Mouse (Mus musculus) CH12.LX (cell line): ENCODE results near the gene H2-Eb2. TPM values are rescaled to one million over a fixed set of nuclear protein-coding genes. Genes with fewer than 3 reads are reported as not detected.

ENCODE experiments used
- DNase-seq: peaks from one replicate; pipeline ENCODE4 v3.0.0-alpha.2; 2013; ENCODE audit errors: extremely low read depth
- H3K27ac ChIP-seq: 2 replicates; pipeline ENCODE4 v1.5.1; 2012; ENCODE audit warnings: low read depth, mild to moderate bottlenecking, control low read depth, moderate library complexity; ENCODE audit not compliant: insufficient read depth
- H3K27me3 ChIP-seq: replicated peaks from 2 replicates; pipeline ENCODE3; 2012; ENCODE audit warnings: inconsistent platforms
- H3K36me3 ChIP-seq, 2 experiments: replicated peaks in 1 of 2; 2 replicates each; pipeline versions ENCODE3 to v1.6.1; 2012; ENCODE audit warnings: inconsistent platforms in 1 of 2, low read length in 1 of 2, mild to moderate bottlenecking in 1 of 2, mixed read lengths in 1 of 2, moderate library complexity in 1 of 2; ENCODE audit not compliant: control insufficient read depth in 1 of 2, insufficient read depth in 1 of 2
- H3K4me1 ChIP-seq, 2 experiments: 2 replicates each; pipeline ENCODE4 v1.6.1; 2012; ENCODE audit warnings: inconsistent platforms in 1 of 2, moderate library complexity in 1 of 2; ENCODE audit not compliant: insufficient read depth in 2 of 2, control insufficient read depth in 1 of 2
- H3K4me2 ChIP-seq: 2 replicates; pipeline ENCODE4 v1.6.1; 2012; ENCODE audit warnings: low read depth, mild to moderate bottlenecking, control low read depth; ENCODE audit not compliant: poor library complexity, insufficient read depth, severe bottlenecking
- H3K4me3 ChIP-seq, 3 experiments: fragments of 150-350 bp in 1 of 3; sonication (generic) in 1 of 3; replicated peaks in 1 of 3; 2 replicates each; pipeline versions ENCODE3 to v1.5.1; 2011 to 2012; ENCODE audit warnings: low read depth in 2 of 3, low read length in 2 of 3, mild to moderate bottlenecking in 2 of 3, moderate library complexity in 2 of 3, control low read depth in 1 of 3, improper control_type of control experiment in 1 of 3, inconsistent platforms in 1 of 3, mixed read lengths in 1 of 3; ENCODE audit not compliant: poor library complexity in 1 of 3
- H3K79me2 ChIP-seq: replicated peaks from 2 replicates; pipeline ENCODE4 v1.6.1; 2012; ENCODE audit warnings: mild to moderate bottlenecking, moderate library complexity; ENCODE audit not compliant: control insufficient read depth, poor library complexity, insufficient read depth, severe bottlenecking; ENCODE audit errors: extremely low read depth
- H3K9ac ChIP-seq: 2 replicates; pipeline ENCODE4 v1.6.1; 2012; ENCODE audit warnings: low read depth, mild to moderate bottlenecking, control low read depth, moderate library complexity; ENCODE audit not compliant: insufficient read depth
- H3K9me3 ChIP-seq: replicated peaks from 2 replicates; pipeline ENCODE3; 2012; ENCODE audit warnings: low read length, inconsistent platforms, mixed read lengths
- BHLHE40 ChIP-seq: IDR thresholded peaks from 2 replicates; pipeline ENCODE4 v1.6.1; 2011; ENCODE audit warnings: mild to moderate bottlenecking, low read depth, low read length, improper control_type of control experiment
- CHD1 ChIP-seq: IDR thresholded peaks from 2 replicates; pipeline ENCODE4 v1.6.1; 2012; ENCODE audit warnings: low read depth, low read length, improper control_type of control experiment, inconsistent platforms
- ELF1 ChIP-seq: IDR thresholded peaks from 2 replicates; pipeline ENCODE4 v1.6.1; 2014; ENCODE audit warnings: low read depth, mild to moderate bottlenecking, inconsistent platforms, low read length, improper control_type of control experiment
- ETS1 ChIP-seq: conservative IDR thresholded peaks from 2 replicates; pipeline ENCODE4 v1.6.1; 2012; ENCODE audit warnings: low read depth, mild to moderate bottlenecking, inconsistent platforms, low read length, improper control_type of control experiment, moderate library complexity
- HCFC1 ChIP-seq: IDR thresholded peaks from 2 replicates; pipeline ENCODE4 v1.6.1; 2012; ENCODE audit warnings: low read depth, mild to moderate bottlenecking, inconsistent platforms, low read length, improper control_type of control experiment
- IRF4 ChIP-seq: IDR thresholded peaks from 2 replicates; pipeline ENCODE4 v1.6.1; 2014; ENCODE audit warnings: low read depth, mild to moderate bottlenecking, inconsistent platforms, low read length, improper control_type of control experiment
- JUN ChIP-seq: IDR thresholded peaks from 2 replicates; pipeline ENCODE4 v1.6.1; 2011; ENCODE audit warnings: low read depth, mild to moderate bottlenecking, low read length, improper control_type of control experiment, moderate library complexity; ENCODE audit not compliant: insufficient read depth
- KAT2A ChIP-seq: IDR thresholded peaks from 2 replicates; pipeline ENCODE4 v1.6.1; 2012; ENCODE audit warnings: low read length, improper control_type of control experiment, inconsistent platforms; ENCODE audit not compliant: insufficient replicate concordance
- MAFK ChIP-seq: IDR thresholded peaks from 2 replicates; pipeline ENCODE4 v1.6.1; 2011; ENCODE audit warnings: low read length, improper control_type of control experiment; ENCODE audit not compliant: insufficient replicate concordance
- MXI1 ChIP-seq: IDR thresholded peaks from 2 replicates; pipeline ENCODE4 v1.6.1; 2011; ENCODE audit warnings: mild to moderate bottlenecking, low read depth, low read length, improper control_type of control experiment
- MYC ChIP-seq: IDR thresholded peaks from 2 replicates; pipeline ENCODE4 v1.6.1; 2011; ENCODE audit warnings: low read depth, mild to moderate bottlenecking, improper control_type of control experiment, low read length
- POLR2A ChIP-seq: IDR thresholded peaks from 2 replicates; pipeline ENCODE4 v1.6.1; 2011; ENCODE audit warnings: low read depth, mild to moderate bottlenecking, improper control_type of control experiment, low read length
- SIN3A ChIP-seq: IDR thresholded peaks from 2 replicates; pipeline ENCODE4 v1.6.1; 2012; ENCODE audit warnings: low read length, improper control_type of control experiment, inconsistent platforms
- USF2 ChIP-seq: conservative IDR thresholded peaks from 2 replicates; pipeline ENCODE4 v1.6.1; 2011; ENCODE audit warnings: low read depth, low read length, improper control_type of control experiment
- ZKSCAN1 ChIP-seq: IDR thresholded peaks from 2 replicates; pipeline ENCODE4 v1.6.1; 2012; ENCODE audit warnings: low read depth, inconsistent platforms, low read length, improper control_type of control experiment, borderline replicate concordance
- dilution Hi-C: fragments of 300-500 bp; cut with MboI; formaldehyde crosslinking; loops from 2 replicates; pipeline ENCODE4 v1.14.3; 2020; ENCODE audit warnings: low sequenced_read_pairs; ENCODE audit not compliant: extremely low pct_unique_long_range_greater_than_20kb, extremely low pct_ligation_motif_present
- in situ Hi-C: fragments of 300-500 bp; cut with MboI; formaldehyde crosslinking; loops from 3 replicates; pipeline ENCODE4 v1.14.3; 2019; ENCODE audit warnings: low sequenced_read_pairs, low pct_ligation_motif_present, low pct_unique_long_range_greater_than_20kb, mixed read lengths
- polyA plus RNA-seq: library from polyadenylated mRNA; unstranded; fragments of >175 nt; gene quantifications from 2 replicates; pipeline ENCODE4 v1.2.1, GENCODE M21; 2012; ENCODE audit warnings: low read depth; ENCODE audit not compliant: insufficient read length
- total RNA-seq, 2 experiments: library from RNA; depleted of rRNA; stranded (reverse); fragments of 300-350 nt in 1 of 2; fragments of >200 nt in 1 of 2; gene quantifications; 2 replicates each; pipeline ENCODE4 v1.2.3; 2012 to 2014

The H2-Eb2 gene
- total and polyA plus RNA-seq, 3 experiments: 5.8 to 11.4 (median 10.9) TPM

DNA sequence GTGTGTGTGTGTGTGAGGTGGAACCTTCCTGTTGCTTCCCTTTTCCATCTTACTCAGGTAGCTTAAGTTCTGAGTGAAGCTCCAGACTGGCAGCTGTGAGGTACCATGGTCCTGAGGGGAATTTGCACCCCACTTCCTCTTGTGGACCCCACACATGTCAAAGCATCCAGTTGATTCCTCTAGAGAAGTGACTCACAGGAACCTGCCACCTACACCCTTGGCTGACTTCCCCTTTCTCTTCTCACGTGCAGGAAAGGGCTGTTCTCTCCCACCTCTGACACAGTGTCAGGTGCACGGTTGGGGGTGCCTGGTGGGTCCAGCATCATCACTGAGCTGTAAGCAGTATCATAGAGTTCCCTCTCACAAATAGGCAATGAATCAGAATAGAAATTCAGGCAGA lies 31.9 kb upstream of the H2-Eb2 start:
- H3K4me2 ChIP-seq: 0 out of 2 replicates have a peak overlapping the region, but pooled peaks have one; percentile 96
- TF ChIP-seq ETS1 (peak; percentile 68), MAFK (no peak), BHLHE40 (peak; percentile 95), IRF4 (no peak), ELF1 (0 out of 2 replicates have a peak, but pooled peaks have one; percentile 9), KAT2A (no peak)
- peak overlapping the region; percentile 58; the same call in 1 of the 2 replicates for H3K9ac ChIP-seq
- peaks cover 4 to 14% of the 10 kb centered on the region in 2 experiments for H3K36me3 ChIP-seq
- H3K9me3 ChIP-seq: peaks cover 6% of the 10 kb centered on the region
- peaks cover 18 to 48% of the 10 kb centered on the region in 2 experiments for H3K4me1 ChIP-seq
- peaks cover 15% of the 10 kb centered on the region for H3K79me2 ChIP-seq
- peak; percentile 77 for DNase-seq
- H3K27ac ChIP-seq: peak overlapping the region; percentile 78
- no peak overlapping the region for H3K4me3 ChIP-seq
- dilution Hi-C loops (no loop called here), in situ Hi-C loops (no loop called here)
- no peaks in the 10 kb centered on the region for H3K27me3 ChIP-seq

DNA sequence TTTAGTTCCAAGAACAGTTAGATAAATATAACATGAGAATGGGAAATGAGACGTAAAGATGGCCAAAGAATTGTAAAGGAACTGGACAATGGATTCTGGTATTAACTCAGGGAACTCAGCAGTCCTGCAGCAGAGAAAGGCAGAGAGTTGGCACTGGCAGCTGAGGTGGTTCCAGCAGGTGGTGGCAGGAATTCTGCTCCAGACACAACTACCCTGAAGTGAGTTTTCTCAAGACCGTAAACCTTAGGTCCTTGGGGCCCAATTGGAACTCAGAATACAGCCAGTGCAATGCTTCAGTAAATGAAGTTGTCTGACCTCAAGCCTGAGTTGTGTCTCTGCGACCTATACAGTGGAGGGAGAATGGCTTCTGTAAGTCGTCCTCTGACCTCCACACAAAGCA lies 31.2 kb upstream of the H2-Eb2 start:
- Histone ChIP-seq H3K4me1 (peaks cover 18 to 41% of the 10 kb centered on the region in 2 experiments), H3K36me3 (peaks cover 4 to 14% of the 10 kb centered on the region in 2 experiments), H3K9ac (peak overlapping the region; percentile 58; the same call in 1 of the 2 replicates), H3K4me2 (peak overlapping the region; percentile 96), H3K9me3 (peaks cover 6% of the 10 kb centered on the region), H3K79me2 (peaks cover 15% of the 10 kb centered on the region), H3K27ac (peak overlapping the region; percentile 78), H3K27me3 (no peaks in the 10 kb centered on the region), H3K4me3 (peak overlapping the region in 2 of 3 experiments; percentile 60 to 72)
- DNase-seq: no peak
- in situ Hi-C loops: no loop called here
- dilution Hi-C loops: no loop called here
- TF ChIP-seq HCFC1 (no peak), CHD1 (no peak), SIN3A (0 out of 2 replicates have a peak, but pooled peaks have one; percentile 7), MYC (no peak), ZKSCAN1 (no peak), IRF4 (no peak), ETS1 (0 out of 2 replicates have a peak, but pooled peaks have one; percentile 6)

DNA sequence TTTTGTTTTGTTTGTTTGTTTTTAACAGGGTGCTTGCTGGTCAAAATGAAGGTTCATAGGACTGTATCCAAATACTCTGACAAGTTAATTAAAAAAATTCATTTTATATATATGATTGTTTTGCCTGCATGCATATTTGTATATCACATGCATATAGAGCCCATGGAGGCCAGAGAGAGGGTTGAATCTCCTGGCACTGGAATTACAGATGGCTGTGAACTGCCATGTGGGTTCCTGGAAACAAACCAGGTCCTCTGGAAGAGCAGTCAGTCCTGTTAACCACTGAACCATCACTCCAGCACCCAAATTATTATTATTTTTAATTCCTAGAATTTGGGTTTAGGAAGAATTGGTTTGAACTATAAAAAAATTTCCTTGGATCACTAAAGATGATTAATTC lies 30.2 kb upstream of the H2-Eb2 start:
- in situ Hi-C loops: no loop called here
- no peak overlapping the region; the same call in 1 of the 2 replicates for H3K27ac ChIP-seq
- TF ChIP-seq MXI1 (peak; percentile 15; the same call in 1 of the 2 replicates), CHD1 (peak; percentile 48; the same call in 1 of the 2 replicates), USF2 (no peak), MYC (0 out of 2 replicates have a peak, but pooled peaks have one; percentile 43), BHLHE40 (no peak), JUN (no peak), ELF1 (no peak), POLR2A (no peak)
- H3K9ac ChIP-seq: peak overlapping the region; percentile 96
- dilution Hi-C loops: no loop called here
- peaks cover 4 to 17% of the 10 kb centered on the region in 2 experiments for H3K36me3 ChIP-seq
- DNase-seq: no peak
- H3K4me3 ChIP-seq: peak overlapping the region in 2 of 3 experiments; percentile 60 to 72
- peaks cover 18 to 45% of the 10 kb centered on the region in 2 experiments for H3K4me1 ChIP-seq
- H3K79me2 ChIP-seq: peaks cover 15% of the 10 kb centered on the region
- H3K9me3 ChIP-seq: peaks cover 7% of the 10 kb centered on the region
- peak overlapping the region; percentile 89; the same call in 1 of the 2 replicates for H3K4me2 ChIP-seq
- no peaks in the 10 kb centered on the region for H3K27me3 ChIP-seq
